Mouse (Mus musculus) heart, embryonic 11.5 days (tissue): ENCODE results near the gene Flvcr2. TPM values are rescaled to one million over a fixed set of nuclear protein-coding genes. Genes with fewer than 3 reads are reported as not detected.

Experiments
- ATAC-seq: fragments of 200-750 bp; cut with Nextera tagmentation; replicated peaks from 2 replicates; pipeline ENCODE4 v1.8.0; 2017; ENCODE audit warnings: moderate library complexity; ENCODE audit not compliant: insufficient number of reproducible peaks, low FRiP score, low TSS enrichment
- H3K27ac ChIP-seq: fragments of 300-500 bp; sonication (generic); 2 replicates; pipeline ENCODE4 v1.5.1; 2014; ENCODE audit warnings: mild to moderate bottlenecking, low read depth, low read length
- H3K27me3 ChIP-seq: fragments of 300-500 bp; sonication (generic); 2 replicates; pipeline ENCODE4 v1.6.1; 2014; ENCODE audit warnings: mild to moderate bottlenecking, low read length, mixed read lengths; ENCODE audit not compliant: control insufficient read depth, insufficient read depth
- H3K36me3 ChIP-seq: fragments of 300-500 bp; sonication (generic); 2 replicates; pipeline ENCODE4 v1.6.1; 2014; ENCODE audit warnings: mild to moderate bottlenecking, low read length, moderate library complexity, mixed read lengths; ENCODE audit not compliant: control insufficient read depth, insufficient read depth
- H3K4me1 ChIP-seq: fragments of 300-500 bp; sonication (generic); 2 replicates; pipeline ENCODE4 v1.6.1; 2014; ENCODE audit warnings: low read length; ENCODE audit not compliant: control insufficient read depth, insufficient read depth
- H3K4me2 ChIP-seq: fragments of 300-500 bp; sonication (generic); 2 replicates; pipeline ENCODE4 v1.6.1; 2014; ENCODE audit warnings: mild to moderate bottlenecking, moderate library complexity
- H3K4me3 ChIP-seq: fragments of 300-500 bp; sonication (generic); 2 replicates; pipeline ENCODE4 v1.5.1; 2014; ENCODE audit warnings: low read depth, low read length
- H3K9ac ChIP-seq: fragments of 300-500 bp; sonication (generic); 2 replicates; pipeline ENCODE4 v1.6.1; 2014; ENCODE audit warnings: mild to moderate bottlenecking, low read depth, low read length, moderate library complexity
- H3K9me3 ChIP-seq: fragments of 300-500 bp; sonication (generic); replicated peaks from 2 replicates; pipeline ENCODE4 v1.6.1; 2016; ENCODE audit warnings: low read length; ENCODE audit not compliant: control insufficient read depth
- WGBS: fragments of 180-500 bp; shearing (Covaris S2); extraction: QIAGEN DNeasy Blood & Tissue Kit; methylation state at CpG from one replicate; pipeline ENCODE4 v1.1.7; 2014; ENCODE audit not compliant: insufficient replicate concordance; 5-methylcytosine and 5-hydroxymethylcytosine counted together
- polyA plus RNA-seq: library from polyadenylated mRNA; unstranded; fragments of >200 nt; fragmentation: Nextera tagmentation; extraction: Ambion mirVana; gene quantifications from 2 replicates; pipeline ENCODE4 v1.2.1, GENCODE M21; 2014

The Flvcr2 gene
- polyA plus RNA-seq, 1 experiment from 2014 or later, result 5.8 TPM

- no peak overlapping the region for H3K9ac ChIP-seq
- H3K9me3 ChIP-seq, result no peaks in the 10 kb centered on the region
- no peak overlapping the region for H3K4me3 ChIP-seq
- 21% methylated on average over 1 of the region's 1 CpGs for WGBS
- no peak overlapping the region for H3K4me2 ChIP-seq
- H3K27ac ChIP-seq, result no peak overlapping the region
- no peak for ATAC-seq
- H3K27me3 ChIP-seq, result no peaks in the 10 kb centered on the region
- no peaks in the 10 kb centered on the region for H3K36me3 ChIP-seq
- H3K4me1 ChIP-seq, result peaks cover 9% of the 10 kb centered on the region
Measured at GRCm38 (mm10) chr12:85764686-85765085, 18.3 kb downstream of the Flvcr2 start.

GRCm38 (mm10) chr12:85766287-85766686 is 19.9 kb downstream of the Flvcr2 start:
- Histone ChIP-seq H3K36me3 (no peaks in the 10 kb centered on the region), H3K4me1 (peaks cover 9% of the 10 kb centered on the region), H3K27me3 (no peaks in the 10 kb centered on the region), H3K9me3 (no peaks in the 10 kb centered on the region), H3K9ac (no peak overlapping the region), H3K27ac (no peak overlapping the region), H3K4me3 (no peak overlapping the region), H3K4me2 (no peak overlapping the region)
- 78% methylated on average over 3 of the region's 3 CpGs for WGBS
- ATAC-seq, result no peak

GRCm38 (mm10) chr12:85767750-85768149 is 21.4 kb downstream of the Flvcr2 start:
- no peak overlapping the region for H3K27ac ChIP-seq
- no peak overlapping the region for H3K4me2 ChIP-seq
- H3K27me3 ChIP-seq, result no peaks in the 10 kb centered on the region
- no peaks in the 10 kb centered on the region for H3K36me3 ChIP-seq
- H3K4me3 ChIP-seq, result no peak overlapping the region
- H3K9ac ChIP-seq, result no peak overlapping the region
- peaks cover 3% of the 10 kb centered on the region for H3K4me1 ChIP-seq
- no peaks in the 10 kb centered on the region for H3K9me3 ChIP-seq
- no peak for ATAC-seq
- WGBS, result 48% methylated on average over 4 of the region's 4 CpGs

- Histone ChIP-seq H3K9ac (no peak overlapping the region), H3K4me3 (no peak overlapping the region), H3K4me2 (no peak overlapping the region), H3K27me3 (no peaks in the 10 kb centered on the region), H3K9me3 (no peaks in the 10 kb centered on the region), H3K4me1 (no peaks in the 10 kb centered on the region; the same call in 1 of the 2 replicates), H3K36me3 (no peaks in the 10 kb centered on the region), H3K27ac (no peak overlapping the region)
- no peak for ATAC-seq
- 68% methylated on average over 3 of the region's 3 CpGs for WGBS
Measured at GRCm38 (mm10) chr12:85771356-85771755, 25.0 kb downstream of the Flvcr2 start.

GRCm38 (mm10) chr12:85778962-85779361 is 32.6 kb downstream of the Flvcr2 start:
- Histone ChIP-seq H3K36me3 (no peaks in the 10 kb centered on the region), H3K9ac (no peak overlapping the region), H3K4me3 (no peak overlapping the region), H3K9me3 (no peaks in the 10 kb centered on the region), H3K4me2 (no peak overlapping the region), H3K27me3 (no peaks in the 10 kb centered on the region), H3K4me1 (no peaks in the 10 kb centered on the region), H3K27ac (no peak overlapping the region)
- 61% methylated on average over 3 of the region's 3 CpGs for WGBS
- no peak for ATAC-seq

DNA sequence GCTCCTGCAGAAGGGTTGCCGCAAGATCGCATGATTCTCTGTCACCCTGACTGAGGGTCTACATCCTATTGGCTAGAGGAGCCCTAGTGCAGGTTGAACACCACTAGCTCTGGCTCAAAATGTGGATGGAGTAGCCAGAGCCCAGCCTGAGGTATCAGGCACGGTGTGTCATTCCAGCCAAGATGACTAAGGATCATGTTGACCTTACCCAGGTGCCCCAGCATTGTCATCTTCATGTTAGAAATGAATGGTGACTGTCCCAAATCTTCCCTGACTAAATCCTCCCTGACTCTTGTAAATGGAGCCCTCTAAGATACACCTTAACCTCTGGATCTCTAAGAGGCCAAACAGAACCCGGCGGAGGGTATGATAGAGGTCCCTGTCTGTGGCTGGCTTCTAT is 33.4 kb downstream of the Flvcr2 start:
- Histone ChIP-seq H3K27ac (no peak overlapping the region), H3K27me3 (no peaks in the 10 kb centered on the region), H3K36me3 (no peaks in the 10 kb centered on the region), H3K4me2 (no peak overlapping the region), H3K9me3 (no peaks in the 10 kb centered on the region), H3K4me1 (no peaks in the 10 kb centered on the region), H3K9ac (no peak overlapping the region), H3K4me3 (no peak overlapping the region)
- WGBS, result 87% methylated on average over 5 of the region's 5 CpGs
- ATAC-seq, result no peak

DNA sequence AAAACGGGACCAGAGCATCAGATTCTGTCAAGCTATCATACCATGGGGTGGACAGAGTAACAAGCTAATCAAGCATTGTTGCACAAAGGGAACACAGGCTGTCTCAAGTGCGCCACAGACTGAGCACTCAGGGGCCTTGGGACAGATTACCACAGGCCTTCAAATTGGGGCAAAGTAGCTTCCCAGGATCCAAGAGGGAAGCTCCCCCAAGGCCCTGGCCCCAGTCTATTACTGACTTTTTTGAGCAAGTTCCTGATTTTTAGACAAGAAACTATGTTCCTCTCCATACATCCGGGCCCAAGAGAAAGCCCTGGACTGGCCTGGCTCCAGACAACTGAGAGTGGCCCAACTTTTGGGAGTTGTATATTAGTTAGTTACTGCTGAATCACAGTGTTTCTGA is 35.3 kb downstream of the Flvcr2 start:
- H3K4me1 ChIP-seq, result no peaks in the 10 kb centered on the region
- H3K27me3 ChIP-seq, result no peaks in the 10 kb centered on the region
- H3K9ac ChIP-seq, result no peak overlapping the region
- no peak for ATAC-seq
- no peaks in the 10 kb centered on the region for H3K36me3 ChIP-seq
- no peaks in the 10 kb centered on the region for H3K9me3 ChIP-seq
- H3K4me2 ChIP-seq, result no peak overlapping the region
- H3K4me3 ChIP-seq, result no peak overlapping the region
- H3K27ac ChIP-seq, result no peak overlapping the region
- WGBS, result 81% methylated on average over 3 of the region's 3 CpGs

GRCm38 (mm10) chr12:85784916-85785815 is 38.8 kb downstream of the Flvcr2 start:
- no peak overlapping the region for H3K4me2 ChIP-seq
- no peaks in the 10 kb centered on the region for H3K27me3 ChIP-seq
- no peak overlapping the region for H3K9ac ChIP-seq
- H3K9me3 ChIP-seq, result no peaks in the 10 kb centered on the region
- no peaks in the 10 kb centered on the region for H3K36me3 ChIP-seq
- ATAC-seq, result no peak
- H3K4me1 ChIP-seq, result no peaks in the 10 kb centered on the region
- 72% methylated on average over 19 of the region's 19 CpGs for WGBS
- no peak overlapping the region for H3K4me3 ChIP-seq
- H3K27ac ChIP-seq, result no peak overlapping the region

DNA sequence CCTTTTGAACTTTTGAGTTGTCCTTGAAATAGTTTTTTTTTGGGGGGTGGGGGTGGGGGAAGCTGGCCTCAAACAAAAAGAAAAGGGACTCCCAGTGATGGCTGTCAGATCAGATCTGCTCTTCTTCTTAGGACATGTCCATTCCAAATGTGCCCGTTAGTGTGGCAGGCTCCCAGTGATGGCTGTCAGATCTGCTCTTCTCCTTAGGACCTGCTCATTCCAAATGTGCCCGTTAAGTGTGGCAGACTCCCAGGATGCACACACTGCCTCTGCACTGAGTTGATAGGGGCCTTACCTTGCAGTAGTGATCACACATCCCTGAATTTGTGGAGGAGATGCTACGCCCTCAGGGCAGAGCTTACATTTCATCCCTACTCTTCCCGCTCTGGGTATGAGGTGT is 45.8 kb downstream of the Flvcr2 start:
- Histone ChIP-seq H3K4me2 (no peak overlapping the region), H3K27ac (no peak overlapping the region), H3K27me3 (no peaks in the 10 kb centered on the region), H3K4me3 (no peak overlapping the region), H3K9ac (no peak overlapping the region), H3K36me3 (no peaks in the 10 kb centered on the region), H3K9me3 (no peaks in the 10 kb centered on the region), H3K4me1 (no peaks in the 10 kb centered on the region)
- WGBS, result 80% methylated on average over 4 of the region's 4 CpGs
- no peak for ATAC-seq
